Mouse (Mus musculus) hindbrain, embryonic 14.5 days (tissue): ENCODE measurements at regions not wholly inside any gene's neighbourhood (a gene's known extent, or its start where the extent isn't known, plus 50 kb on each side); places are given as distances from the start of the nearest gene placed in this dataset.
A peak's percentile ranks its signal among the peaks of the same experiment; 100 is the strongest.

Experiments used
- ATAC-seq: fragments of 200-750 bp; cut with Nextera tagmentation; 2 replicates; pipeline ENCODE4 v1.8.0; 2017; ENCODE audit warnings: moderate number of reproducible peaks, mild to moderate bottlenecking, moderate TSS enrichment, moderate library complexity; ENCODE audit not compliant: low FRiP score
- DNase-seq: peaks from one replicate; pipeline ENCODE4 v3.0.0-alpha.2; 2015; ENCODE audit warnings: low spot score
- H3K27ac ChIP-seq: fragments of 300-500 bp; sonication (generic); 2 replicates; pipeline ENCODE4 v1.5.1; 2014; ENCODE audit warnings: mild to moderate bottlenecking, moderate library complexity
- H3K27me3 ChIP-seq: fragments of 300-500 bp; sonication (generic); 2 replicates; pipeline ENCODE4 v1.6.1; 2014; ENCODE audit warnings: mild to moderate bottlenecking, low read length, mixed read lengths; ENCODE audit not compliant: control insufficient read depth, insufficient read depth
- H3K36me3 ChIP-seq: fragments of 300-500 bp; sonication (generic); replicated peaks from 2 replicates; pipeline ENCODE4 v1.6.1; 2014; ENCODE audit not compliant: control insufficient read depth, insufficient read depth
- H3K4me1 ChIP-seq: fragments of 300-500 bp; sonication (generic); replicated peaks from 2 replicates; pipeline ENCODE4 v1.6.1; 2014; ENCODE audit warnings: antibody characterized with exemption, low read length, mixed read lengths; ENCODE audit not compliant: control insufficient read depth, insufficient read depth
- H3K4me2 ChIP-seq: fragments of 300-500 bp; sonication (generic); replicated peaks from 2 replicates; pipeline ENCODE4 v1.6.1; 2014; ENCODE audit warnings: mild to moderate bottlenecking, moderate library complexity
- H3K4me3 ChIP-seq: fragments of 300-500 bp; sonication (generic); replicated peaks from 2 replicates; pipeline ENCODE4 v1.5.1; 2014; ENCODE audit warnings: mild to moderate bottlenecking, low read length
- H3K9ac ChIP-seq: fragments of 300-500 bp; sonication (generic); 2 replicates; pipeline ENCODE4 v1.6.1; 2014
- H3K9me3 ChIP-seq: fragments of 300-500 bp; sonication (generic); 2 replicates; pipeline ENCODE4 v1.6.1; 2016; ENCODE audit warnings: low read length; ENCODE audit not compliant: control insufficient read depth
- WGBS: fragments of 180-500 bp; shearing (Covaris S2); extraction: QIAGEN DNeasy Blood & Tissue Kit; methylation state at CpG from one replicate; pipeline ENCODE4 v1.1.7; 2014; 5-methylcytosine and 5-hydroxymethylcytosine counted together

DNA sequence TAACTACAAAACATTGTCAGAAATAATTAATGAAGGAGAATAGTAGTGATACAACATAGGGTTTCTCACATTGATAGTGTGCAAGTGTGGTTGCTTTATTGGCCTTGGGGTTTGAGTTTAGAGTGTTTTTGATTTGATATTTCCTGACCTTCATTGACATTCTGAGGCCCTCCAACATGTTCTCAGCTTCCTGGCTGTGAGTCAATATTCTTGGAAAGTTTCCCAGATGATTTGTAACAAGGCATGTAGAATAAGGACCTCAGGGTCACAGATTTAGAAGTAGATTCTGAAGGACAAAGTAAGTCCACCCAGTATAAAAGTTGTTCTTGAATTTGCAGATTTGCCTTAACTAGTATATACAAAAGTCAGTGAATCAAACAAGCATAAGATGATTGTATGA is 969.7 kb upstream of the Pcdh9 start:
- no peak for ATAC-seq

GRCm38 (mm10) chr14:94869011-94869410 is 978.5 kb upstream of the Pcdh9 start:
- H3K4me1 ChIP-seq, result no peaks in the 10 kb centered on the region
- DNase-seq (no peak), ATAC-seq (no peak)
- no peaks in the 10 kb centered on the region for H3K27me3 ChIP-seq
- no peak overlapping the region for H3K9ac ChIP-seq
- H3K4me2 ChIP-seq, result no peak overlapping the region
- H3K36me3 ChIP-seq, result no peaks in the 10 kb centered on the region
- H3K27ac ChIP-seq, result no peak overlapping the region
- no peaks in the 10 kb centered on the region for H3K9me3 ChIP-seq
- no peak overlapping the region for H3K4me3 ChIP-seq
- 72% methylated on average over 2 of the region's 2 CpGs for WGBS

More for the DNA sequence above, 969.7 kb upstream of the Pcdh9 start:
- no peaks in the 10 kb centered on the region for H3K4me1 ChIP-seq
- no peaks in the 10 kb centered on the region for H3K27me3 ChIP-seq
- no peak overlapping the region for H3K4me2 ChIP-seq
- DNase-seq, result no peak
- H3K27ac ChIP-seq, result no peak overlapping the region
- no peaks in the 10 kb centered on the region for H3K36me3 ChIP-seq
- no peaks in the 10 kb centered on the region for H3K9me3 ChIP-seq
- no peak overlapping the region for H3K4me3 ChIP-seq
- H3K9ac ChIP-seq, result no peak overlapping the region

DNA sequence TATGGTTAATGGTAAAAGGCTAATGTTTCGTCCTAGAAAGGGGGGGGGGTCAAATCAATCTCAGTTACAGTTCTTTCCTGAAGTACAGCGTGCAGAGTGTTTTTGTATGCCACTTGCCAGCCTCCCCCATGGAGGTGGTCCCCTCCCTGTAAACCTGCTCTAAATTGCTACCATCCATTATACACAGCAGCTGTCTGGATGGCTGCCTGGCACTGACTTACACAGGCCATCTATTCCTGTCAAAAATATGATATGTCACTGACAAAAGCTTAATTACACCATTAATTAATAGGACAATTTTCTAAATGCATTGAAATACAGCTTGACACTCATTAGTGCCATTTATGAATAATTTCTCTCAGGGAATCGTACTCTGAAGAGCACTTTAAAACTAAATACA is 995.0 kb upstream of the 4921530L21Rik start:
- no peak overlapping the region for H3K4me2 ChIP-seq
- no peaks in the 10 kb centered on the region for H3K36me3 ChIP-seq
- H3K4me3 ChIP-seq, result no peak overlapping the region
- no peak overlapping the region for H3K27ac ChIP-seq
- H3K9ac ChIP-seq, result no peak overlapping the region
- 38% methylated on average over 3 of the region's 3 CpGs for WGBS
- DNase-seq (peak; percentile 61), ATAC-seq (peak; percentile 82)
- H3K9me3 ChIP-seq, result no peaks in the 10 kb centered on the region
- H3K4me1 ChIP-seq, result no peaks in the 10 kb centered on the region
- no peaks in the 10 kb centered on the region for H3K27me3 ChIP-seq

DNA sequence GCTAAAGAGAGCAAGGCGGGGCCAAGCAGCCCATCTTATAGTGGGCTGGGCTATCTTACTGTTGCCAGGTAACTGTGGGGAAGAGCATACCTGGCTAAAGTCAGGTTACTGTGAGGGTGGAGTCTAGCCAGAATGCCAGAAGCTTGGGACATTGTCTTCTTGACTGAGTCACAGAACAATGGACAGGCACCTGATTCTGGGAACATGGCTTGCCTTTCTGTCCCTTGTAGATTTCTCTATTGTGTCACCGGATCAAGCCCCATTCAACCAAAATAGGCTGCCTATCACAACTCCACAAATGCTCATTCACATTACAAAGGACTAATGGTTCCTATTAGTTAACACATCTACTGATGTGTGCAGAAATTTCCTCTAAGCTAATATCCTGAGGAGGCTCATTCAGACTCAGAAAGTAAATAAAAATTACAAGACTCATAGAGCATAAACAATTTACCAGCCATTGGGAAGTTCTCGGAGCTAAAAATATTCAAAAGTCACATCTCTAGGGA is 985.7 kb upstream of the 4921530L21Rik start:
- Histone ChIP-seq H3K27ac (no peak overlapping the region), H3K9ac (no peak overlapping the region), H3K27me3 (no peaks in the 10 kb centered on the region), H3K4me2 (no peak overlapping the region), H3K36me3 (no peaks in the 10 kb centered on the region), H3K4me3 (no peak overlapping the region), H3K4me1 (peaks cover 6% of the 10 kb centered on the region; the same call in 1 of the 2 replicates), H3K9me3 (no peaks in the 10 kb centered on the region)
- 79% methylated on average over 3 of the region's 3 CpGs for WGBS
- DNase-seq, result no peak
- ATAC-seq, result no peak

DNA sequence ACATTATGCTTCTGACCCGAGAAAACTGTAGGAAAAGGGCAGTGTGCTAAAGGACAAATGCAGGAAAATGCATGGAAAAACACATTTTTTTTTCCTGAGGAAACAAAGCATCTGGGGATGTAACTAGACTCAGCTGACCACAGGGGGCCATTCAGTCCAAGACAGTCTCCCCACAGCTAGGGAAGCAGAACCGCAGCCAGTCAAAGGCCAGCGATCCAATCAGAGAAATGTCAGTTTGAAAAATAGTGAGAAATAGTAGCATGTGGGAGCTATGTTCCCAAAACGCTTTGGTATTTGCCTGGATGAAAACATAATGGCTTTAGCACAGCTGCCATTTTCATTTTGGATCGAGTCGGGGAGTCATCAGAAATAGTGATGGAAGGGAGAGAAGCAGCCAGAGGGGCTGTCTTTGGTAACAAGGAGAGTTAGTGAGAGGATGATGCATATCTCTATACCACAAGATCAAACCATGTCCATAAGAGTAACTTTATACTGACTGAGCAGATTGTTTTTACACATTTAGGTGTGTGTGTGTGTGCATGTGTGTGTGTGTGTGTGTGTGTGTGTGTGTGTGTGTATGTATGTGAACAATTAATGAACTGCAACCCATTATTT is 982.3 kb upstream of the 4921530L21Rik start:
- WGBS, result 18% methylated on average over 6 of the region's 6 CpGs
- H3K27me3 ChIP-seq, result no peaks in the 10 kb centered on the region
- no peaks in the 10 kb centered on the region for H3K9me3 ChIP-seq
- no peak overlapping the region for H3K9ac ChIP-seq
- DNase-seq (peak; percentile 53), ATAC-seq (peak; percentile 70; the same call in 1 of the 2 replicates)
- no peaks in the 10 kb centered on the region for H3K36me3 ChIP-seq
- peak overlapping the region; percentile 25 for H3K4me2 ChIP-seq
- H3K4me3 ChIP-seq, result no peak overlapping the region
- H3K4me1 ChIP-seq, result peaks cover 6% of the 10 kb centered on the region; the same call in 1 of the 2 replicates
- peak overlapping the region; percentile 53 for H3K27ac ChIP-seq

- Histone ChIP-seq H3K9me3 (no peaks in the 10 kb centered on the region), H3K4me1 (no peaks in the 10 kb centered on the region), H3K36me3 (no peaks in the 10 kb centered on the region), H3K27me3 (no peaks in the 10 kb centered on the region), H3K4me2 (no peak overlapping the region), H3K4me3 (no peak overlapping the region), H3K27ac (no peak overlapping the region), H3K9ac (no peak overlapping the region)
- WGBS, result 93% methylated on average over 1 of the region's 1 CpGs
- DNase-seq, result no peak
- no peak for ATAC-seq
Measured at GRCm38 (mm10) chr14:94912326-94912725, 968.7 kb upstream of the 4921530L21Rik start.

DNA sequence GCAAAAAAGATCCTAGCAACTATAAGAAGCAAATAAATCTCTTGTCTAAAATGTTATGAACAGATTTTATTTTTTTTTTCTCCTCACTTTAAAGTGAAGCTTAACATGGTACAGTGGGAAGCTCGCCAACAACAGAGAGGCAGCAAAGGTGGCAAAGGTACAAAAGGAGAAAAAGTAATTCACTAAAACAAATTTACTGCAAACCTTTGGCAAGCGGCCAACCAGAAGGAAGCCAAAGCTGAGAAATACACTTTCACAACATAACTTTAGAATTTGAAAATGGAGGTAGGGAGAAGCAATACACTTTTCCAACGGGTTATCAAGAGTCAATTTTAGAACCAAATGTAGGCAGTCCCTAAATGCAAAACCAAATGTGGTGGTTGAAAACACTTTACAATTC is 939.6 kb upstream of the 4921530L21Rik start:
- no peak for DNase-seq
- H3K27ac ChIP-seq, result no peak overlapping the region
- no peaks in the 10 kb centered on the region for H3K27me3 ChIP-seq
- 87% methylated on average over 3 of the region's 3 CpGs for WGBS
- no peak overlapping the region for H3K9ac ChIP-seq
- ATAC-seq, result no peak
- H3K9me3 ChIP-seq, result no peaks in the 10 kb centered on the region
- H3K4me1 ChIP-seq, result no peaks in the 10 kb centered on the region
- no peak overlapping the region for H3K4me3 ChIP-seq
- no peak overlapping the region for H3K4me2 ChIP-seq
- no peaks in the 10 kb centered on the region for H3K36me3 ChIP-seq
